Mouse (Mus musculus) C2C12 (cell line): ENCODE data around the gene Fos. TPM values are rescaled to one million over a fixed set of nuclear protein-coding genes. Genes with fewer than 3 reads are reported as not detected.

Source experiments
- H3K27me3 ChIP-seq: one replicate; pipeline ENCODE4 v1.6.1; 2011; ENCODE audit not compliant: control insufficient read depth, insufficient read depth, insufficient read length
- H3K36me3 ChIP-seq: one replicate; pipeline ENCODE4 v1.6.1; 2011; ENCODE audit not compliant: control insufficient read depth, insufficient read depth
- H3K4me3 ChIP-seq: one replicate; pipeline ENCODE4 v1.5.1; 2011; ENCODE audit warnings: mild to moderate bottlenecking, control low read depth; ENCODE audit not compliant: poor library complexity, insufficient read depth, severe bottlenecking
- H3K79me2 ChIP-seq: one replicate; pipeline ENCODE4 v1.6.1; 2011; ENCODE audit not compliant: control insufficient read depth, insufficient read depth
- H3K79me3 ChIP-seq: one replicate; pipeline ENCODE4 v1.6.1; 2011; ENCODE audit warnings: low read depth, control low read depth
- H3ac ChIP-seq: one replicate; pipeline ENCODE3; 2011; ENCODE audit warnings: low read depth; ENCODE audit not compliant: control insufficient read depth, insufficient read length
- CEBPB ChIP-seq: IDR thresholded peaks from one replicate; pipeline ENCODE4 v1.6.1; 2011; ENCODE audit warnings: low read depth, mild to moderate bottlenecking, control low read depth, moderate library complexity
- CTCF ChIP-seq: IDR thresholded peaks from one replicate; pipeline ENCODE4 v1.5.1; 2011; ENCODE audit not compliant: control insufficient read depth, insufficient read depth, insufficient read length
- FOSL1 ChIP-seq: IDR thresholded peaks from one replicate; pipeline ENCODE4 v1.8.0; 2011; ENCODE audit warnings: mild to moderate bottlenecking, low read length; ENCODE audit not compliant: poor library complexity, insufficient read depth, severe bottlenecking
- MAX ChIP-seq: IDR thresholded peaks from one replicate; pipeline ENCODE4 v1.6.1; 2011; ENCODE audit warnings: mild to moderate bottlenecking, control low read depth
- MYOD1 ChIP-seq: IDR thresholded peaks from one replicate; pipeline ENCODE4 v1.6.1; 2011; ENCODE audit warnings: low read depth; ENCODE audit not compliant: control insufficient read depth, insufficient read length
- MYOG ChIP-seq: IDR thresholded peaks from one replicate; pipeline ENCODE4 v1.6.1; 2011; ENCODE audit not compliant: control insufficient read depth, insufficient read length; ENCODE audit errors: extremely low read depth
- USF1 ChIP-seq: IDR thresholded peaks from one replicate; pipeline ENCODE4 v1.6.1; 2011; ENCODE audit warnings: low read depth, mild to moderate bottlenecking, control low read depth, moderate library complexity
- polyA plus RNA-seq: library from polyadenylated mRNA; unstranded; fragments of >200 nt; fragmentation: generic; extraction: Trizol; gene quantifications from one replicate; pipeline ENCODE4 v1.2.1, GENCODE M21; 2012; ENCODE audit warnings: missing spikeins

Gene Fos
- polyA plus RNA-seq, 1 experiment: 2.7 TPM

GRCm38 (mm10) chr12:85496336-85496735 is 22.6 kb downstream of the Fos start:
- no peak for TF ChIP-seq CEBPB
- no peak for TF ChIP-seq MYOD1
- no peak for TF ChIP-seq USF1
- no peak for TF ChIP-seq CTCF
- Histone ChIP-seq H3K4me3 (no peak overlapping the region), H3K36me3 (no peaks in the 10 kb centered on the region), H3K79me3 (no peaks in the 10 kb centered on the region), H3K79me2 (no peaks in the 10 kb centered on the region), H3K27me3 (no peaks in the 10 kb centered on the region), H3ac (no peak overlapping the region)

- Histone ChIP-seq H3K79me3 (no peaks in the 10 kb centered on the region), H3ac (no peak overlapping the region), H3K27me3 (no peaks in the 10 kb centered on the region), H3K79me2 (no peaks in the 10 kb centered on the region), H3K4me3 (no peak overlapping the region), H3K36me3 (no peaks in the 10 kb centered on the region)
- TF ChIP-seq CTCF: peak; percentile 69
- no peak for TF ChIP-seq MYOG
Observed at GRCm38 (mm10) chr12:85496755-85497154, 23.1 kb downstream of the Fos start.

- no peak overlapping the region for H3ac ChIP-seq
- no peaks in the 10 kb centered on the region for H3K27me3 ChIP-seq
- no peaks in the 10 kb centered on the region for H3K36me3 ChIP-seq
- no peaks in the 10 kb centered on the region for H3K79me3 ChIP-seq
- H3K4me3 ChIP-seq: no peak overlapping the region
- H3K79me2 ChIP-seq: no peaks in the 10 kb centered on the region
- TF ChIP-seq MYOG: no peak
- TF ChIP-seq MYOD1: peak; percentile 67
- no peak for TF ChIP-seq MAX
- no peak for TF ChIP-seq USF1
- no peak for TF ChIP-seq CTCF
- TF ChIP-seq CEBPB: peak; percentile 25
- TF ChIP-seq FOSL1: no peak
Observed at GRCm38 (mm10) chr12:85497310-85498135, 23.8 kb downstream of the Fos start.

GRCm38 (mm10) chr12:85499001-85499400 is 25.3 kb downstream of the Fos start:
- H3ac ChIP-seq: no peak overlapping the region
- no peaks in the 10 kb centered on the region for H3K79me2 ChIP-seq
- H3K36me3 ChIP-seq: no peaks in the 10 kb centered on the region
- H3K4me3 ChIP-seq: no peak overlapping the region
- H3K79me3 ChIP-seq: no peaks in the 10 kb centered on the region
- TF ChIP-seq MYOD1 (no peak), USF1 (peak; percentile 26)
- H3K27me3 ChIP-seq: no peaks in the 10 kb centered on the region

GRCm38 (mm10) chr12:85502682-85503081 is 29.0 kb downstream of the Fos start:
- H3K79me3 ChIP-seq: no peaks in the 10 kb centered on the region
- H3K4me3 ChIP-seq: no peak overlapping the region
- no peaks in the 10 kb centered on the region for H3K79me2 ChIP-seq
- no peaks in the 10 kb centered on the region for H3K36me3 ChIP-seq
- H3K27me3 ChIP-seq: no peaks in the 10 kb centered on the region
- no peak overlapping the region for H3ac ChIP-seq
- TF ChIP-seq MYOG: no peak
- TF ChIP-seq MAX: no peak
- TF ChIP-seq CTCF: no peak
- TF ChIP-seq MYOD1: no peak
- no peak for TF ChIP-seq USF1
- no peak for TF ChIP-seq CEBPB
- no peak for TF ChIP-seq FOSL1

GRCm38 (mm10) chr12:85508235-85508634 is 34.5 kb downstream of the Fos start:
- no peak overlapping the region for H3ac ChIP-seq
- H3K36me3 ChIP-seq: no peaks in the 10 kb centered on the region
- TF ChIP-seq CTCF: peak; percentile 5
- no peak for TF ChIP-seq MYOG
- no peak overlapping the region for H3K4me3 ChIP-seq
- H3K79me3 ChIP-seq: no peaks in the 10 kb centered on the region
- no peaks in the 10 kb centered on the region for H3K79me2 ChIP-seq
- H3K27me3 ChIP-seq: no peaks in the 10 kb centered on the region
